Mouse (Mus musculus) C2C12 (cell line): Measurements from ENCODE around the gene C1qtnf6. TPM values are rescaled to one million over a fixed set of nuclear protein-coding genes. Genes with fewer than 3 reads are reported as not detected.

Experiments used
- H3K27me3 ChIP-seq: one replicate; pipeline ENCODE4 v1.6.1; 2011; ENCODE audit not compliant: control insufficient read depth, insufficient read depth, insufficient read length
- H3K36me3 ChIP-seq: one replicate; pipeline ENCODE4 v1.6.1; 2011; ENCODE audit not compliant: control insufficient read depth, insufficient read depth
- H3K4me3 ChIP-seq: one replicate; pipeline ENCODE4 v1.5.1; 2011; ENCODE audit warnings: mild to moderate bottlenecking, control low read depth; ENCODE audit not compliant: poor library complexity, insufficient read depth, severe bottlenecking
- H3K79me2 ChIP-seq: one replicate; pipeline ENCODE4 v1.6.1; 2011; ENCODE audit not compliant: control insufficient read depth, insufficient read depth
- H3K79me3 ChIP-seq: one replicate; pipeline ENCODE4 v1.6.1; 2011; ENCODE audit warnings: low read depth, control low read depth
- H3ac ChIP-seq: one replicate; pipeline ENCODE3; 2011; ENCODE audit warnings: low read depth; ENCODE audit not compliant: control insufficient read depth, insufficient read length
- CEBPB ChIP-seq: IDR thresholded peaks from one replicate; pipeline ENCODE4 v1.6.1; 2011; ENCODE audit warnings: low read depth, mild to moderate bottlenecking, control low read depth, moderate library complexity
- CTCF ChIP-seq: IDR thresholded peaks from one replicate; pipeline ENCODE4 v1.5.1; 2011; ENCODE audit not compliant: control insufficient read depth, insufficient read depth, insufficient read length
- FOSL1 ChIP-seq: IDR thresholded peaks from one replicate; pipeline ENCODE4 v1.8.0; 2011; ENCODE audit warnings: mild to moderate bottlenecking, low read length; ENCODE audit not compliant: poor library complexity, insufficient read depth, severe bottlenecking
- MAX ChIP-seq: IDR thresholded peaks from one replicate; pipeline ENCODE4 v1.6.1; 2011; ENCODE audit warnings: mild to moderate bottlenecking, control low read depth
- MYOD1 ChIP-seq: IDR thresholded peaks from one replicate; pipeline ENCODE4 v1.6.1; 2011; ENCODE audit warnings: low read depth; ENCODE audit not compliant: control insufficient read depth, insufficient read length
- MYOG ChIP-seq: IDR thresholded peaks from one replicate; pipeline ENCODE4 v1.6.1; 2011; ENCODE audit not compliant: control insufficient read depth, insufficient read length; ENCODE audit errors: extremely low read depth
- USF1 ChIP-seq: IDR thresholded peaks from one replicate; pipeline ENCODE4 v1.6.1; 2011; ENCODE audit warnings: low read depth, mild to moderate bottlenecking, control low read depth, moderate library complexity
- polyA plus RNA-seq: library from polyadenylated mRNA; unstranded; fragments of >200 nt; fragmentation: generic; extraction: Trizol; gene quantifications from one replicate; pipeline ENCODE4 v1.2.1, GENCODE M21; 2012; ENCODE audit warnings: missing spikeins

Gene C1qtnf6
- polyA plus RNA-seq, 1 experiment: 17.5 TPM

GRCm38 (mm10) chr15:78547415-78548335, 16.5 kb upstream of the C1qtnf6 start:
- TF ChIP-seq CTCF (peak; percentile 19), MAX (no peak)
- no peak overlapping the region for H3K4me3 ChIP-seq
- H3ac ChIP-seq: no peak overlapping the region
- H3K27me3 ChIP-seq: peaks cover 16% of the 10 kb centered on the region
- no peaks in the 10 kb centered on the region for H3K36me3 ChIP-seq
- H3K79me3 ChIP-seq: no peaks in the 10 kb centered on the region
- H3K79me2 ChIP-seq: no peaks in the 10 kb centered on the region

- Histone ChIP-seq H3K79me2 (no peaks in the 10 kb centered on the region), H3K27me3 (peaks cover 26% of the 10 kb centered on the region), H3K79me3 (no peaks in the 10 kb centered on the region), H3K36me3 (no peaks in the 10 kb centered on the region), H3ac (no peak overlapping the region), H3K4me3 (no peak overlapping the region)
- TF ChIP-seq CTCF: no peak
- TF ChIP-seq MAX: no peak
- no peak for TF ChIP-seq MYOD1
- TF ChIP-seq MYOG: no peak
- TF ChIP-seq CEBPB: no peak
- TF ChIP-seq USF1: no peak
- TF ChIP-seq FOSL1: no peak
Measured at GRCm38 (mm10) chr15:78546060-78546459, 14.8 kb upstream of the C1qtnf6 start.

- no peak within 1 kb of the TSS for H3ac ChIP-seq
- no peaks in the 10 kb centered on the region for H3K79me2 ChIP-seq
- TF ChIP-seq CEBPB: no peak
- TF ChIP-seq MAX: no peak
- no peak for TF ChIP-seq USF1
- TF ChIP-seq FOSL1: no peak
- no peak for TF ChIP-seq CTCF
- H3K4me3 ChIP-seq: no peak within 1 kb of the TSS
- H3K79me3 ChIP-seq: no peaks in the 10 kb centered on the region
- H3K27me3 ChIP-seq: peaks cover 37% of the 10 kb centered on the region
- no peaks in the 10 kb centered on the region for H3K36me3 ChIP-seq
Measured at GRCm38 (mm10) chr15:78544561-78545001, 13.4 kb upstream of the C1qtnf6 start, which contains the start of gene Sstr3. Gene Sstr3, minus strand, starts transcription at chr15:78544685.

- TF ChIP-seq MAX (no peak), CEBPB (no peak), MYOD1 (no peak), FOSL1 (no peak), MYOG (no peak), USF1 (no peak)
- peaks cover 42% of the 10 kb centered on the region for H3K27me3 ChIP-seq
Measured at GRCm38 (mm10) chr15:78544041-78544440, 12.8 kb upstream of the C1qtnf6 start.

GRCm38 (mm10) chr15:78542767-78543303, 11.6 kb upstream of the C1qtnf6 start:
- no peak overlapping the region for H3ac ChIP-seq
- no peaks in the 10 kb centered on the region for H3K79me2 ChIP-seq
- TF ChIP-seq MYOG (no peak), MAX (no peak), CTCF (no peak), MYOD1 (no peak)
- H3K4me3 ChIP-seq: no peak overlapping the region
- no peaks in the 10 kb centered on the region for H3K79me3 ChIP-seq
- H3K27me3 ChIP-seq: peaks cover 54% of the 10 kb centered on the region
- H3K36me3 ChIP-seq: no peaks in the 10 kb centered on the region

More at GRCm38 (mm10) chr15:78544041-78544440, 12.8 kb upstream of the C1qtnf6 start:
- no peaks in the 10 kb centered on the region for H3K79me3 ChIP-seq
- no peak overlapping the region for H3K4me3 ChIP-seq
- no peaks in the 10 kb centered on the region for H3K36me3 ChIP-seq
- no peak overlapping the region for H3ac ChIP-seq
- no peaks in the 10 kb centered on the region for H3K79me2 ChIP-seq
